Mouse (Mus musculus) erythroblast, adult 5-6 weeks (primary cell): ENCODE results near the gene Ugt1a9. TPM values are rescaled to one million over a fixed set of nuclear protein-coding genes. Genes with fewer than 3 reads are reported as not detected.
"Not testable (repeated sequence)": the region's sequence is repeated elsewhere in the genome, so short reads cannot be mapped to it uniquely, and the experiment has no call there.

Experiments
- ATAC-seq: replicated peaks from 2 replicates; pipeline ENCODE4 v1.8.0; 2016; ENCODE audit warnings: moderate number of reproducible peaks, mild to moderate bottlenecking, moderate TSS enrichment, inconsistent platforms; ENCODE audit not compliant: poor library complexity, low FRiP score, severe bottlenecking
- total RNA-seq, 2 experiments: library from RNA; stranded (forward) in 1 of 2; stranded (reverse) in 1 of 2; fragments of 150-400 nt in 1 of 2; fragments of 200-764, 138-1000 nt in 1 of 2; gene quantifications; 2 replicates each; pipeline versions ENCODE4 v1.2.3 to v1.2.4; 2015 to 2017; ENCODE audit warnings: low replicate concordance in 2 of 2

The Ugt1a9 gene
- total RNA-seq (2015; ENCODE audit: low replicate concordance) (not detected in 2 replicates), total RNA-seq (2017; ENCODE audit: low replicate concordance) (2.4 TPM in 1 of 2 replicates, not detected in the other)

GRCm38 (mm10) chr1:88070495-88070894, at the start of gene Ugt1a9:
Gene Ugt1a9, plus strand, starts transcription at chr1:88070800.
- ATAC-seq, result no peak

GRCm38 (mm10) chr1:88025244-88025643, 45.4 kb upstream of the Ugt1a9 start:
- ATAC-seq, result not testable (repeated sequence)

GRCm38 (mm10) chr1:88043044-88043443, 27.6 kb upstream of the Ugt1a9 start:
- ATAC-seq, result not testable (repeated sequence)

GRCm38 (mm10) chr1:88044832-88045437, 25.7 kb upstream of the Ugt1a9 start:
- ATAC-seq, result not testable (repeated sequence)

GRCm38 (mm10) chr1:88047408-88047807, 23.2 kb upstream of the Ugt1a9 start:
- ATAC-seq, result not testable (repeated sequence)

- ATAC-seq, result no peak
These were observed 15.5 kb upstream of the Ugt1a9 start, which contains the start of gene Ugt1a10 for GRCm38 (mm10) chr1:88055088-88055487. Gene Ugt1a10, plus strand, starts transcription at chr1:88055388.

- ATAC-seq, result not testable (repeated sequence)
These were observed 4.0 kb upstream of the Ugt1a9 start for GRCm38 (mm10) chr1:88066472-88067102.

- no peak for ATAC-seq
These were observed 302 bp downstream of the Ugt1a9 start for GRCm38 (mm10) chr1:88070902-88071301.

GRCm38 (mm10) chr1:88074471-88074870, 3.9 kb downstream of the Ugt1a9 start:
- ATAC-seq, result no peak

GRCm38 (mm10) chr1:88077128-88077527, 6.5 kb downstream of the Ugt1a9 start:
- no peak for ATAC-seq

- no peak for ATAC-seq
These were observed 11.1 kb downstream of the Ugt1a9 start for GRCm38 (mm10) chr1:88081670-88082069.

- no peak for ATAC-seq
These were observed 15.5 kb downstream of the Ugt1a9 start for GRCm38 (mm10) chr1:88086125-88086524.

GRCm38 (mm10) chr1:88087513-88087912, 16.9 kb downstream of the Ugt1a9 start, which contains the start of gene Ugt1a8:
Gene Ugt1a8, plus strand, starts transcription at chr1:88087813.
- ATAC-seq, result no peak

- ATAC-seq, result no peak
These were observed 21.7 kb downstream of the Ugt1a9 start for GRCm38 (mm10) chr1:88092341-88092740.

- peak; percentile 51 for ATAC-seq
These were observed 23.7 kb downstream of the Ugt1a9 start for GRCm38 (mm10) chr1:88094270-88094676.

- ATAC-seq, result no peak
These were observed 24.4 kb downstream of the Ugt1a9 start, which contains the start of gene Ugt1a7c for GRCm38 (mm10) chr1:88094941-88095492. Gene Ugt1a7c, plus strand, starts transcription at chr1:88095062.

GRCm38 (mm10) chr1:88098546-88098945, 27.9 kb downstream of the Ugt1a9 start:
- not testable (repeated sequence) for ATAC-seq

GRCm38 (mm10) chr1:88099691-88100090, 29.1 kb downstream of the Ugt1a9 start:
- ATAC-seq, result not testable (repeated sequence)

GRCm38 (mm10) chr1:88103019-88103418, 32.4 kb downstream of the Ugt1a9 start, which contains the start of gene Ugt1a6b:
Gene Ugt1a6b, plus strand, starts transcription at chr1:88103252.
- ATAC-seq, result not testable (repeated sequence)

- not testable (repeated sequence) for ATAC-seq
These were observed 33.3 kb downstream of the Ugt1a9 start for GRCm38 (mm10) chr1:88103697-88104468.
